ENCODE assay signal across 8 mouse cellular contexts in genomic region chr1:180777289-180777659, GRCm38 (mm10). TPM values are rescaled to one million over a fixed set of nuclear protein-coding genes. Genes with fewer than 3 reads are reported as not detected.
DNase-seq lines count a peak whose midpoint lies in the region; ATAC-seq and TF ChIP-seq lines count a peak whose summit lies in the region.

No protein-coding gene starts in this region.

- no peak for DNase-seq in kidney, postnatal 36 days
- DNase-seq in embryonic facial prominence, embryonic 10.5 days (ENCODE audit: low spot score), result no peak
- DNase-seq in intestine, embryonic 14.5 days (ENCODE audit: low spot score), result no peak
- DNase-seq in midbrain, postnatal 0 days (ENCODE audit: low spot score), result no peak
- no peak for DNase-seq in layer of hippocampus, postnatal 10 days (ENCODE audit: low spot score in 2 of 2)
- DNase-seq in cerebellum, adult 11-12 months, result no peak
- DNase-seq in adrenal gland, adult (ENCODE audit: inconsistent age in 2 of 2, low spot score in 1 of 2), result no peak

- H3K27me3 ChIP-seq in kidney, embryonic 16.5 days (ENCODE audit: insufficient read depth, low read length), result no peaks in the 10 kb centered on the region
- H3K27me3 ChIP-seq in embryonic facial prominence, embryonic 10.5 days (replicated peaks; ENCODE audit: low read depth, poor library complexity, severe bottlenecking), result peaks cover 17% of the 10 kb centered on the region
- H3K27me3 ChIP-seq in intestine, embryonic 14.5 days (replicated peaks; ENCODE audit: control insufficient read depth, insufficient read depth, low read length), result no peaks in the 10 kb centered on the region
- no peaks in the 10 kb centered on the region for H3K27me3 ChIP-seq in midbrain, postnatal 0 days (ENCODE audit: insufficient read depth, low read length)

- H3K4me2 ChIP-seq in kidney, embryonic 16.5 days (replicated peaks; ENCODE audit: low read depth, low read length), result peak overlapping the region; percentile 99
- peak overlapping the region; percentile 89 for H3K4me2 ChIP-seq in intestine, embryonic 14.5 days (ENCODE audit: low read length)
- H3K4me2 ChIP-seq in midbrain, postnatal 0 days (ENCODE audit: low read depth, low read length, poor library complexity, severe bottlenecking), result peak overlapping the region; percentile 99

- TF ChIP-seq CTCF in midbrain, postnatal 0 days (IDR thresholded peaks at IDR 0.05), result no peak

- H3K4me1 ChIP-seq in kidney, embryonic 16.5 days (ENCODE audit: insufficient read depth, low read length), result peaks cover 31% of the 10 kb centered on the region
- H3K4me1 ChIP-seq in embryonic facial prominence, embryonic 10.5 days, result peaks cover 39% of the 10 kb centered on the region
- H3K4me1 ChIP-seq in intestine, embryonic 14.5 days (replicated peaks; ENCODE audit: control insufficient read depth, insufficient read depth, low read length), result peaks cover 18% of the 10 kb centered on the region
- no peaks in the 10 kb centered on the region for H3K4me1 ChIP-seq in midbrain, postnatal 0 days (ENCODE audit: insufficient read depth, low read length)

- 2% methylated on average over 10 of the region's 10 CpGs for WGBS in kidney, embryonic 16.5 days
- 5% methylated on average over 10 of the region's 10 CpGs for WGBS in embryonic facial prominence, embryonic 10.5 days
- WGBS in intestine, embryonic 14.5 days, result 4% methylated on average over 10 of the region's 10 CpGs
- 6% methylated on average over 10 of the region's 10 CpGs for WGBS in midbrain, postnatal 0 days

- peak overlapping the region; percentile 70 for H3K4me3 ChIP-seq in kidney, embryonic 16.5 days (ENCODE audit: low read length)
- H3K4me3 ChIP-seq in embryonic facial prominence, embryonic 10.5 days, result peak overlapping the region; percentile 85
- H3K4me3 ChIP-seq in intestine, embryonic 14.5 days (ENCODE audit: low read depth, low read length), result peak overlapping the region; percentile 68
- peak overlapping the region; percentile 65 for H3K4me3 ChIP-seq in midbrain, postnatal 0 days (ENCODE audit: low read depth, low read length)

- H3K9ac ChIP-seq in kidney, embryonic 16.5 days (replicated peaks; ENCODE audit: low read length), result peak overlapping the region; percentile 84
- H3K9ac ChIP-seq in intestine, embryonic 14.5 days (ENCODE audit: low read length), result peak overlapping the region; percentile 81
- H3K9ac ChIP-seq in midbrain, postnatal 0 days (replicated peaks; ENCODE audit: low read length, poor library complexity, severe bottlenecking), result peak overlapping the region; percentile 77

- no peaks in the 10 kb centered on the region for H3K9me3 ChIP-seq in kidney, embryonic 16.5 days (ENCODE audit: low read length)
- no peaks in the 10 kb centered on the region; the same call in 1 of the 2 replicates for H3K9me3 ChIP-seq in embryonic facial prominence, embryonic 10.5 days
- H3K9me3 ChIP-seq in intestine, embryonic 14.5 days (ENCODE audit: control insufficient read depth, low read length), result peaks cover 3% of the 10 kb centered on the region; the same call in 1 of the 2 replicates
- H3K9me3 ChIP-seq in midbrain, postnatal 0 days (ENCODE audit: low read length), result no peaks in the 10 kb centered on the region

- H3K36me3 ChIP-seq in kidney, embryonic 16.5 days (ENCODE audit: insufficient read depth, low read length), result no peaks in the 10 kb centered on the region
- H3K36me3 ChIP-seq in embryonic facial prominence, embryonic 10.5 days (replicated peaks), result no peaks in the 10 kb centered on the region
- H3K36me3 ChIP-seq in intestine, embryonic 14.5 days (ENCODE audit: control insufficient read depth, insufficient read depth, low read length), result no peaks in the 10 kb centered on the region
- H3K36me3 ChIP-seq in midbrain, postnatal 0 days (ENCODE audit: insufficient read depth, low read length), result no peaks in the 10 kb centered on the region

- ATAC-seq in kidney, embryonic 16.5 days (ENCODE audit: low FRiP score, low TSS enrichment), result peak; percentile 32; the same call in 1 of the 2 replicates
- ATAC-seq in intestine, embryonic 14.5 days (replicated peaks; ENCODE audit: low FRiP score, low TSS enrichment, low read depth), result peak; percentile 20; the same call in 1 of the 2 replicates
- ATAC-seq in midbrain, postnatal 0 days (ENCODE audit: low FRiP score), result peak; percentile 22; the same call in 1 of the 2 replicates

- peak overlapping the region; percentile 97 for H3K27ac ChIP-seq in kidney, embryonic 16.5 days (ENCODE audit: low read length)
- peak overlapping the region; percentile 96 for H3K27ac ChIP-seq in embryonic facial prominence, embryonic 10.5 days (replicated peaks)
- H3K27ac ChIP-seq in intestine, embryonic 14.5 days (ENCODE audit: low read depth), result peak overlapping the region; percentile 96
- H3K27ac ChIP-seq in midbrain, postnatal 0 days (ENCODE audit: low read depth, low read length), result peak overlapping the region; percentile 84

RNA-seq across cellular contexts. Expression of gene H3f3a, which starts 36.5 kb away (rescaled TPM):
- polyA plus RNA-seq in kidney, embryonic 16.5 days (2015; fragmentation: Nextera tagmentation; extraction: Ambion mirVana), result 2,516 and 2,589 TPM in 2 replicates
- polyA plus RNA-seq in embryonic facial prominence, embryonic 10.5 days (2016; fragmentation: Nextera tagmentation; extraction: Ambion mirVana), result 2,636 and 2,772 TPM in 2 replicates
- polyA plus RNA-seq in intestine, embryonic 14.5 days (2014; fragmentation: Nextera tagmentation; extraction: Ambion mirVana), result 2,025 and 2,200 TPM in 2 replicates
- total RNA-seq in midbrain, postnatal 0 days (2014; rRNA removed), result 1,783 and 3,084 TPM in 2 replicates
- 1,997 and 2,039 TPM in 2 replicates for polyA plus RNA-seq in midbrain, postnatal 0 days (2015; fragmentation: Nextera tagmentation; extraction: Ambion mirVana)
- 100 to 1,000 TPM; 476 to 478 TPM for total RNA-seq in layer of hippocampus, postnatal 10 days (2021)

RNA-seq across cellular contexts. Expression of gene Acbd3, which starts 51.4 kb away (rescaled TPM):
- 22.7 and 23.3 TPM in 2 replicates for polyA plus RNA-seq in kidney, embryonic 16.5 days (2015; fragmentation: Nextera tagmentation; extraction: Ambion mirVana)
- 16.6 and 18.5 TPM in 2 replicates for polyA plus RNA-seq in embryonic facial prominence, embryonic 10.5 days (2016; fragmentation: Nextera tagmentation; extraction: Ambion mirVana)
- polyA plus RNA-seq in intestine, embryonic 14.5 days (2014; fragmentation: Nextera tagmentation; extraction: Ambion mirVana), result 23.0 and 24.7 TPM in 2 replicates
- 30.0 and 42.5 TPM in 2 replicates for total RNA-seq in midbrain, postnatal 0 days (2014; rRNA removed)
- 15.8 and 18.8 TPM in 2 replicates for polyA plus RNA-seq in midbrain, postnatal 0 days (2015; fragmentation: Nextera tagmentation; extraction: Ambion mirVana)
- 10 to 100 TPM; 32.8 TPM for total RNA-seq in layer of hippocampus, postnatal 10 days (2021)
